Comparison of ENCODE assay signal across 10 mouse cellular contexts in genomic region chr11:113678373-113678772, GRCm38 (mm10). TPM values are rescaled to one million over a fixed set of nuclear protein-coding genes. Genes with fewer than 3 reads are reported as not detected.
A peak's percentile ranks its signal among the peaks of the same experiment; 100 is the strongest.
DNase-seq lines count a peak whose midpoint lies in the region; ATAC-seq and TF ChIP-seq lines count a peak whose summit lies in the region.
"Had no signal": no experiment of that assay in that cellular context is flagged by ENCODE, and none has a peak within 500 bp of the region (broad histone marks: within the 10 kb centered on the region; RNA-seq: fewer than 3 reads in every experiment).

No protein-coding gene starts in this region.

- peaks cover 15% of the 10 kb centered on the region for H3K4me1 ChIP-seq in cerebellum, adult 2 months (ENCODE audit: control insufficient read depth, insufficient read depth, low read length)
- H3K4me1 ChIP-seq in kidney, embryonic 14.5 days (ENCODE audit: control insufficient read depth, insufficient read depth, low read length), result peaks cover 23% of the 10 kb centered on the region
- H3K4me1 ChIP-seq in G1E (ENCODE audit: insufficient read depth, low read depth, low read length), result peaks cover 53% of the 10 kb centered on the region

- peaks cover 29% of the 10 kb centered on the region for H3K36me3 ChIP-seq in kidney, embryonic 14.5 days (ENCODE audit: control insufficient read depth, insufficient read depth, low read length)
- peaks cover 60% of the 10 kb centered on the region for H3K36me3 ChIP-seq in G1E (replicated peaks)

- no peak overlapping the region for H3K4me2 ChIP-seq in kidney, embryonic 14.5 days (replicated peaks; ENCODE audit: low read depth, low read length)
- H3K4me2 ChIP-seq: limb, embryonic 12.5 days had no signal

- no peaks in the 10 kb centered on the region for H3K9me3 ChIP-seq in kidney, embryonic 14.5 days (ENCODE audit: control insufficient read depth, low read length)
- no peaks in the 10 kb centered on the region for H3K9me3 ChIP-seq in G1E (replicated peaks)
- H3K9me3 ChIP-seq: limb, embryonic 12.5 days had no signal

- no peak overlapping the region for H3K4me3 ChIP-seq in cerebellum, adult 2 months (replicated peaks; ENCODE audit: insufficient read depth, low read depth, low read length)
- no peak overlapping the region for H3K4me3 ChIP-seq in kidney, embryonic 14.5 days (ENCODE audit: low read length)
- H3K4me3 ChIP-seq in G1E (ENCODE audit: low read depth, low read length), result peak overlapping the region; percentile 53; the same call in 1 of the 2 replicates
- H3K4me3 ChIP-seq: limb, embryonic 12.5 days had no signal

- WGBS in cerebellum, adult 2 months, result 45% methylated on average over 8 of the region's 8 CpGs
- WGBS in kidney, embryonic 14.5 days, result 82% methylated on average over 8 of the region's 8 CpGs

- no peak for TF ChIP-seq POLR2A in cerebellum, adult 2 months (IDR thresholded peaks at IDR 0.05; ENCODE audit: borderline replicate concordance, insufficient read depth, low read length)

- H3K27me3 ChIP-seq in cerebellum, adult 2 months (ENCODE audit: control insufficient read depth, insufficient read depth, low read length), result no peaks in the 10 kb centered on the region
- no peaks in the 10 kb centered on the region for H3K27me3 ChIP-seq in kidney, embryonic 14.5 days (ENCODE audit: control insufficient read depth, insufficient read depth, low read length)
- H3K27me3 ChIP-seq in G1E (ENCODE audit: insufficient read depth, low read length), result no peaks in the 10 kb centered on the region
- H3K27me3 ChIP-seq: limb, embryonic 12.5 days had no signal

- no peak for TF ChIP-seq CTCF in cerebellum, adult 2 months (IDR thresholded peaks at IDR 0.05; ENCODE audit: borderline replicate concordance, insufficient read depth, low read depth, low read length)
- no peak for TF ChIP-seq CTCF in G1E (IDR thresholded peaks at IDR 0.05; ENCODE audit: low read depth, low read length)

- no peak overlapping the region for H3K9ac ChIP-seq in kidney, embryonic 14.5 days (ENCODE audit: low read depth, low read length)
- H3K9ac ChIP-seq: limb, embryonic 12.5 days had no signal

- no peak for ATAC-seq in kidney, embryonic 14.5 days (ENCODE audit: low FRiP score, low TSS enrichment)
- ATAC-seq in G1E (ENCODE audit: extremely low read depth, insufficient number of reproducible peaks, low FRiP score, poor library complexity, severe bottlenecking), result no peak
- ATAC-seq: midbrain, embryonic 16.5 days had no signal

- H3K27ac ChIP-seq in cerebellum, adult 2 months (ENCODE audit: insufficient read depth, low read length), result no peak overlapping the region
- H3K27ac ChIP-seq in kidney, embryonic 14.5 days (ENCODE audit: low read depth, low read length), result no peak overlapping the region
- H3K27ac ChIP-seq: limb, embryonic 12.5 days had no signal

- DNase-seq in cerebellum, adult 2 months, result peak; percentile 36 to 40
- no peak for DNase-seq in cerebellum, postnatal 4 days (ENCODE audit: low spot score in 2 of 2)
- peak; percentile 34 for DNase-seq in kidney, adult 18-20 months
- DNase-seq in G1E (ENCODE audit: low spot score), result no peak
- DNase-seq in kidney, postnatal 14 days, result peak; percentile 32
- DNase-seq in right cerebral cortex, postnatal 14 days, result no peak
- DNase-seq in spleen, postnatal 4 days (ENCODE audit: low spot score in 2 of 2), result no peak

RNA-seq across cellular contexts. Expression of gene Fam104a, which starts 5.6 kb away (rescaled TPM):
- polyA plus RNA-seq in cerebellum, adult 2 months (2012; rRNA removed), result 32.5 and 32.9 TPM in 2 replicates
- 49.7 and 49.8 TPM in 2 replicates for polyA plus RNA-seq in kidney, embryonic 14.5 days (2014; fragmentation: Nextera tagmentation; extraction: Ambion mirVana)
- total RNA-seq in G1E (2014; fragmentation: Nextera tagmentation), result 43.8 and 44.1 TPM in 2 replicates
- 35.8 and 35.9 TPM in 2 replicates for total RNA-seq in G1E (2017)
- 111 and 150 TPM in 2 replicates for polyA plus RNA-seq in G1E (2012)

RNA-seq across cellular contexts. Expression of gene D11Wsu47e, which starts 5.8 kb away (rescaled TPM):
- 10.1 and 10.5 TPM in 2 replicates for polyA plus RNA-seq in cerebellum, adult 2 months (2012; rRNA removed)
- polyA plus RNA-seq in kidney, embryonic 14.5 days (2014; fragmentation: Nextera tagmentation; extraction: Ambion mirVana), result 20.5 and 29.7 TPM in 2 replicates
- 14.9 and 20.2 TPM in 2 replicates for total RNA-seq in G1E (2014; fragmentation: Nextera tagmentation)
- total RNA-seq in G1E (2017), result 14.0 and 16.1 TPM in 2 replicates
- polyA plus RNA-seq in G1E (2012), result 6.5 and 7.0 TPM in 2 replicates

RNA-seq across cellular contexts. Expression of gene Slc39a11, which starts 28.5 kb away (rescaled TPM):
- 13.0 and 14.1 TPM in 2 replicates for polyA plus RNA-seq in cerebellum, adult 2 months (2012; rRNA removed)
- 11.3 and 16.4 TPM in 2 replicates for polyA plus RNA-seq in kidney, embryonic 14.5 days (2014; fragmentation: Nextera tagmentation; extraction: Ambion mirVana)
- total RNA-seq in G1E (2014; fragmentation: Nextera tagmentation), result 4.7 and 5.3 TPM in 2 replicates
- 4.9 and 5.0 TPM in 2 replicates for total RNA-seq in G1E (2017)
- polyA plus RNA-seq in G1E (2012), result 9.9 and 11.9 TPM in 2 replicates

RNA-seq across cellular contexts. Expression of gene Cog1, which starts 29.4 kb away (rescaled TPM):
- polyA plus RNA-seq in cerebellum, adult 2 months (2012; rRNA removed), result 84.0 and 87.5 TPM in 2 replicates
- 16.6 and 29.3 TPM in 2 replicates for polyA plus RNA-seq in kidney, embryonic 14.5 days (2014; fragmentation: Nextera tagmentation; extraction: Ambion mirVana)
- total RNA-seq in G1E (2014; fragmentation: Nextera tagmentation) (22.4 and 33.4 TPM in 2 replicates), G1E (2017) (23.9 and 30.9 TPM in 2 replicates)
- polyA plus RNA-seq in G1E (2012), result 29.1 and 33.3 TPM in 2 replicates

RNA-seq across cellular contexts. Expression of gene Cpsf4l, which starts 31.4 kb away (rescaled TPM):
- polyA plus RNA-seq in cerebellum, adult 2 months (2012; rRNA removed), result 7.5 and 7.6 TPM in 2 replicates
- polyA plus RNA-seq in kidney, embryonic 14.5 days (2014; fragmentation: Nextera tagmentation; extraction: Ambion mirVana), result 0.90 and 1.4 TPM in 2 replicates
- total RNA-seq in G1E (2014; fragmentation: Nextera tagmentation) (not detected in 2 replicates), G1E (2017) (not detected in 2 replicates)
- not detected in 2 replicates for polyA plus RNA-seq in G1E (2012)

Comparison
In these comparisons a context has a peak if more than half of its experiments do, and no peak if none do; other contexts are left out.
1. DNase-seq: peak in cerebellum, adult 2 months (2 of 2), kidney, adult 18-20 months (single experiment) and kidney, postnatal 14 days (single experiment); none in cerebellum, postnatal 4 days (0 of 2), G1E (single experiment), right cerebral cortex, postnatal 14 days (single experiment) and spleen, postnatal 4 days (0 of 2).